Mouse (Mus musculus) spleen, adult 2 months (tissue): ENCODE results near the gene Aqr.

Experiments used
- CTCF ChIP-seq: fragments of 200-500 bp; IDR thresholded peaks from 2 replicates; pipeline ENCODE4 v1.5.1; 2011; ENCODE audit warnings: mild to moderate bottlenecking, inconsistent platforms; ENCODE audit not compliant: insufficient read depth, insufficient read length, insufficient replicate concordance; ENCODE audit errors: extremely low read depth
- POLR2A ChIP-seq: fragments of 200-500 bp; IDR thresholded peaks from 2 replicates; pipeline ENCODE4 v1.6.1; 2011; ENCODE audit warnings: low read depth, low read length, inconsistent platforms

- no peak for TF ChIP-seq CTCF
- no peak for TF ChIP-seq POLR2A
Observed at GRCm38 (mm10) chr2:114096570-114096969, 90.3 kb downstream of the Aqr start.
